Mouse (Mus musculus): ENCODE measurements around the gene Rasef.

- TF ChIP-seq GATA1 (IDR thresholded peaks at IDR 0.05; ENCODE audit: borderline replicate concordance, low read length) (no peak), FLI1 (IDR thresholded peaks at IDR 0.05; ENCODE audit: low read length) (no peak)
Observed at GRCm38 (mm10) chr4:73789534-73789933, 1.3 kb downstream of the Rasef start.
